Mouse (Mus musculus) embryonic fibroblast, embryonic 13.5 days (primary cell): ENCODE measurements around the gene Fam222a.

Experiments
- CTCF ChIP-seq: IDR thresholded peaks from 2 replicates; pipeline ENCODE4 v1.5.1; 2011; ENCODE audit warnings: mild to moderate bottlenecking, control low read depth, low read length, moderate library complexity, borderline replicate concordance; ENCODE audit not compliant: insufficient read depth
- POLR2A ChIP-seq: IDR thresholded peaks from 2 replicates; pipeline ENCODE4 v1.6.1; 2011; ENCODE audit warnings: low read depth, mild to moderate bottlenecking, control low read depth, low read length, moderate library complexity

GRCm38 (mm10) chr5:114565305-114565704, 2.5 kb upstream of the Fam222a start:
- no peak for TF ChIP-seq CTCF
- no peak for TF ChIP-seq POLR2A
